ENCODE assay signal across 9 mouse cellular contexts in genomic region chr2:167860457-167861177, GRCm38 (mm10).
A peak's percentile ranks its signal among the peaks of the same experiment; 100 is the strongest.
DNase-seq lines count a peak whose midpoint lies in the region; ATAC-seq and TF ChIP-seq lines count a peak whose summit lies in the region.
"Had no signal": no experiment of that assay in that cellular context is flagged by ENCODE, and none has a peak within 500 bp of the region (broad histone marks: within the 10 kb centered on the region; RNA-seq: fewer than 3 reads in every experiment).

No protein-coding gene starts in this region.

- H3K9me3 ChIP-seq in forebrain, postnatal 0 days (ENCODE audit: low read length), result no peaks in the 10 kb centered on the region
- no peaks in the 10 kb centered on the region for H3K9me3 ChIP-seq in forebrain, embryonic 13.5 days (replicated peaks)
- no peaks in the 10 kb centered on the region for H3K9me3 ChIP-seq in embryonic facial prominence, embryonic 14.5 days (ENCODE audit: control insufficient read depth, low read length)
- H3K9me3 ChIP-seq in heart, embryonic 16.5 days (replicated peaks; ENCODE audit: control insufficient read depth, low read length), result no peaks in the 10 kb centered on the region
- no peaks in the 10 kb centered on the region for H3K9me3 ChIP-seq in limb, embryonic 15.5 days

- WGBS in forebrain, postnatal 0 days, result 31% methylated on average over 10 of the region's 10 CpGs
- 42% methylated on average over 10 of the region's 10 CpGs for WGBS in forebrain, embryonic 13.5 days
- WGBS in embryonic facial prominence, embryonic 14.5 days, result 49% methylated on average over 10 of the region's 10 CpGs
- 34% methylated on average over 10 of the region's 10 CpGs for WGBS in heart, embryonic 16.5 days
- 49% methylated on average over 10 of the region's 10 CpGs for WGBS in limb, embryonic 15.5 days

- no peaks in the 10 kb centered on the region for H3K4me1 ChIP-seq in forebrain, postnatal 0 days (ENCODE audit: insufficient read depth)
- H3K4me1 ChIP-seq in forebrain, embryonic 13.5 days, result peaks cover 17% of the 10 kb centered on the region
- H3K4me1 ChIP-seq in embryonic facial prominence, embryonic 14.5 days (ENCODE audit: control insufficient read depth, insufficient read depth, low read length), result peaks cover 22% of the 10 kb centered on the region
- H3K4me1 ChIP-seq in heart, embryonic 16.5 days (ENCODE audit: control insufficient read depth, insufficient read depth, low read length), result peaks cover 45% of the 10 kb centered on the region
- peaks cover 33% of the 10 kb centered on the region for H3K4me1 ChIP-seq in limb, embryonic 15.5 days

- H3K36me3 ChIP-seq in forebrain, postnatal 0 days (ENCODE audit: insufficient read depth), result no peaks in the 10 kb centered on the region
- no peaks in the 10 kb centered on the region for H3K36me3 ChIP-seq in forebrain, embryonic 13.5 days (ENCODE audit: poor library complexity, severe bottlenecking)
- H3K36me3 ChIP-seq in embryonic facial prominence, embryonic 14.5 days (ENCODE audit: control insufficient read depth, insufficient read depth, low read length), result no peaks in the 10 kb centered on the region
- no peaks in the 10 kb centered on the region for H3K36me3 ChIP-seq in heart, embryonic 16.5 days (ENCODE audit: control insufficient read depth, insufficient read depth)
- H3K36me3 ChIP-seq in limb, embryonic 15.5 days, result no peaks in the 10 kb centered on the region

- no peak overlapping the region for H3K4me3 ChIP-seq in forebrain, postnatal 0 days (ENCODE audit: low read depth, low read length)
- no peak overlapping the region for H3K4me3 ChIP-seq in forebrain, embryonic 13.5 days
- H3K4me3 ChIP-seq in embryonic facial prominence, embryonic 14.5 days (ENCODE audit: low read depth, low read length), result no peak overlapping the region
- H3K4me3 ChIP-seq in heart, embryonic 16.5 days (ENCODE audit: low read length), result no peak overlapping the region
- no peak overlapping the region for H3K4me3 ChIP-seq in limb, embryonic 15.5 days
- H3K4me3 ChIP-seq: erythroblast, embryonic 14.5 days had no signal

- TF ChIP-seq CTCF in forebrain, postnatal 0 days (IDR thresholded peaks at IDR 0.05; ENCODE audit: low read depth), result peak; percentile 15; the same call in 1 of the 2 replicates

- DNase-seq in forebrain, postnatal 0 days, result no peak
- DNase-seq in embryonic facial prominence, embryonic 14.5 days (ENCODE audit: low spot score), result peak; percentile 75
- DNase-seq in kidney, postnatal 10 days, result peak; percentile 95
- peak; percentile 69 for DNase-seq in ovary, postnatal 10 days (ENCODE audit: low spot score)

- H3K9ac ChIP-seq in forebrain, postnatal 0 days, result no peak overlapping the region
- no peak overlapping the region for H3K9ac ChIP-seq in forebrain, embryonic 13.5 days
- no peak overlapping the region for H3K9ac ChIP-seq in embryonic facial prominence, embryonic 14.5 days (ENCODE audit: low read depth, low read length)
- H3K9ac ChIP-seq in heart, embryonic 16.5 days (ENCODE audit: low read length), result peak overlapping the region; percentile 63
- no peak overlapping the region for H3K9ac ChIP-seq in limb, embryonic 15.5 days

- H3K27ac ChIP-seq in forebrain, postnatal 0 days (ENCODE audit: low read depth, low read length), result no peak overlapping the region
- no peak overlapping the region for H3K27ac ChIP-seq in forebrain, embryonic 13.5 days
- no peak overlapping the region; the same call in 1 of the 2 replicates for H3K27ac ChIP-seq in embryonic facial prominence, embryonic 14.5 days (replicated peaks; ENCODE audit: low read depth, low read length)
- peak overlapping the region; percentile 72 for H3K27ac ChIP-seq in heart, embryonic 16.5 days (ENCODE audit: low read length)
- H3K27ac ChIP-seq in limb, embryonic 15.5 days, result peak overlapping the region; percentile 67

- ATAC-seq in forebrain, postnatal 0 days, result peak; percentile 23; the same call in 1 of the 2 replicates
- no peak for ATAC-seq in forebrain, embryonic 13.5 days
- peak; percentile 70; the same call in 1 of the 2 replicates for ATAC-seq in embryonic facial prominence, embryonic 14.5 days (ENCODE audit: low read depth)
- peak; percentile 80 for ATAC-seq in heart, embryonic 16.5 days (replicated peaks; ENCODE audit: extremely low read depth, insufficient read depth, low FRiP score)
- ATAC-seq in limb, embryonic 15.5 days (ENCODE audit: insufficient number of reproducible peaks, low FRiP score, low TSS enrichment, low read depth), result no peak
- no peak for ATAC-seq in activated CD4-positive, CD25-positive, alpha-beta regulatory T cell, adult 4 months

- no peak overlapping the region for H3K4me2 ChIP-seq in forebrain, postnatal 0 days (ENCODE audit: low read depth)
- no peak overlapping the region for H3K4me2 ChIP-seq in forebrain, embryonic 13.5 days
- H3K4me2 ChIP-seq in embryonic facial prominence, embryonic 14.5 days (ENCODE audit: low read depth, low read length), result no peak overlapping the region
- no peak overlapping the region for H3K4me2 ChIP-seq in heart, embryonic 16.5 days (ENCODE audit: low read depth, low read length)
- no peak overlapping the region for H3K4me2 ChIP-seq in limb, embryonic 15.5 days

- H3K27me3 ChIP-seq in forebrain, postnatal 0 days (ENCODE audit: insufficient read depth, low read length), result no peaks in the 10 kb centered on the region
- peaks cover 3% of the 10 kb centered on the region; the same call in 1 of the 2 replicates for H3K27me3 ChIP-seq in forebrain, embryonic 13.5 days
- H3K27me3 ChIP-seq in embryonic facial prominence, embryonic 14.5 days (replicated peaks; ENCODE audit: control insufficient read depth, insufficient read depth, low read length), result no peaks in the 10 kb centered on the region
- H3K27me3 ChIP-seq in heart, embryonic 16.5 days (ENCODE audit: control insufficient read depth, insufficient read depth, low read length), result no peaks in the 10 kb centered on the region; the same call in 1 of the 2 replicates
- H3K27me3 ChIP-seq in limb, embryonic 15.5 days, result no peaks in the 10 kb centered on the region

Comparison
In these comparisons a context has a peak if more than half of its experiments do, and no peak if none do; other contexts are left out.
1. ATAC-seq: peak in forebrain, postnatal 0 days (single experiment), embryonic facial prominence, embryonic 14.5 days (single experiment) and heart, embryonic 16.5 days (single experiment); none in forebrain, embryonic 13.5 days (single experiment), limb, embryonic 15.5 days (single experiment) and activated CD4-positive, CD25-positive, alpha-beta regulatory T cell, adult 4 months (single experiment).
2. H3K27ac ChIP-seq: peak in heart, embryonic 16.5 days (single experiment) and limb, embryonic 15.5 days (single experiment); none in forebrain, postnatal 0 days (single experiment), forebrain, embryonic 13.5 days (single experiment) and embryonic facial prominence, embryonic 14.5 days (single experiment).